Mouse (Mus musculus) retina, postnatal 7 days (tissue): Measurements from ENCODE around the gene Bud31.
"Not testable (repeated sequence)": the region's sequence is repeated elsewhere in the genome, so short reads cannot be mapped to it uniquely, and the experiment has no call there.

ENCODE experiments used
- DNase-seq: peaks from one replicate; pipeline ENCODE4 v3.0.0-alpha.2; 2012; ENCODE audit warnings: low read depth, low spot score

Bud31 gene

DNA sequence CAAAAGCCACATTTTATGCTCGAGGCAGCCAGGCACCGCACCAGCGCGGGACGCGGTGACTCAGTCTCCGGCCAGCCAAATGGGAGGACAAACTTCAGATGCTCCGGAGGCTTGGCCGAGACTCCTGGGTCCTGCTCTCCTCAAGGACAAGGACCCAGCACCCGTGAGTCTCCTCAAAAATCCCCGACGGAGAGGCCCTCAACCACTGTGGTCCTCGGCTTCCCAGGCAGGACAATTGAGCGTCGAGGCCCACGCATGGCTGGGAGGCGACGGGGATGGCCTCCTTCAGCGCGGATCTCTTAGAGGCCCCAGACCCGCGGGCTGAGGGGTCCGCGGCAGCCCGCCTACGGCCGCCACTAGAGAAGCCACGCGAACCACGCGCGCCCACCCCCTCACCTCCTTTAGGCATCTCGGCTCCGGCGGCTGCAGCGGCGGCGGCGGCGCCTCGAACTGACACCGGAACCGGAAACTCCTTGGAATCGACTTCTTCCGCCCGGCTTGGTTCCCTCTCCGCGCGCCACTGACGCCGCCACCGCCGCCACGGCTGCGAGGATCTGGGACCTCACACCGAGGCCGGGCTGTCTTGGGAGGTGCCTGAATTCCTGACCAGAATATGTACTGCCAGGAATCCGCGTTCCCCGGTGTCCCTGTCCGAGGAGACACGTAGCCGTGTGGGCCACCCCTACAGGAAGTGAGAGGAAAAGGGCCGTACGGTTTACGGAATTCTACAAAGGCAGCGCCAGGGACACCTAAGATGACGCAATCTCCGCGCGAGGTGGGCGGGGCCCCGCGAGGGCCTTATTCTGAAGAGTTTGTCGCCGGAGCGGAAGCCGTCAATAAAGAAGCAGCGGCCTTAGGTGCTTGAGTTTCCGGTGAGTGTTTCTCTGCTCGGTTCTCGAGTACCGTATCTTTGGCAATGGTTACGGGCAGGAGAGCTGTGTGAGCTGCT, at the start of gene Bud31, which contains the start of gene Pdap1:
Gene Bud31, plus strand, starts transcription at position 792 of the 949 bp plus-strand sequence.
Gene Pdap1, minus strand, starts transcription at position 668 of the 949 bp plus-strand sequence.
- DNase-seq: peak; percentile 93

GRCm38 (mm10) chr5:145096195-145096594, 44.0 kb upstream of the Bud31 start:
- no peak for DNase-seq

DNA sequence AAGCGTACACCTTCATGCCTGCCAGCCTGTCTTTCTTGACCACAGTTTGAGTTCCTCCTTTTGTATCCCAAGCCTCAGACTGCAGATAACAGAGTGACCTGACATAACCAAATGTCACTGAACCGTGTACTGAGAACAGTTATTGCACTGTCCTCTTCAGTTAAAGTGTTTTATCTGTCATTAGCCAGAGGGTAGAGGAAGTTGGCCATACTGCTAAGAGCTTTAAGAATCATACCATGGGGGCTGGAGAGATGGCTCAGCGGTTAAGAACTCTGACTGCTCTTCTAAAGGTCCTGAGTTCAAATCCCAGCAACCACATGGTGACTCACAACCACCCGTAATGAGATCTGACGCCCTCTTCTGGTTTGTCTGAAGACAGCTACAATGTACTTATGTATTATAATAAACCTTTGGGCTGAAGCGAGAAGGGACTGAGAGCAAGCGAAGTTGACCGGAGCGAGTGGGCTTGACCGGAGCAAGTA, 41.8 kb upstream of the Bud31 start:
- no peak for DNase-seq

- DNase-seq: no peak
These were observed 39.2 kb upstream of the Bud31 start for GRCm38 (mm10) chr5:145100960-145101359.

DNA sequence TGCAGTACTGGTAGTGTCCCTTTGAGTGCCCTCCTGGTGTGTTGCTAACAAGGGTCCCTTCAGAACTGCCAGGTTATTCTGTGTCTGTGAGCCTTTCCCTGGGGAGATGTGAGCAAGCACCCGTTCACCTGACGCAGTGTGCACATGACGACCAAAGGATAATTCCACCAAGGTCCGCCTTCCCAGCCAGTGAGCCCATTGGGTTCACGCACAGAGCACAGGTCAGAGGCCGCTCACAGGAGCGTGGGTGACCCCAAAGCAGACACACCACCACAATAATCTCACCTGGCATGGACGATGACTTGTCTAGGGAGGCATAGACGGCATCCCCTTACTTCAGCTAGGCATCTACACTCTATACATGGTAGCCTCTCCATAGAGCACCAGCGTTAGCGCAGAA, 38.7 kb upstream of the Bud31 start:
- DNase-seq: not testable (repeated sequence)

DNA sequence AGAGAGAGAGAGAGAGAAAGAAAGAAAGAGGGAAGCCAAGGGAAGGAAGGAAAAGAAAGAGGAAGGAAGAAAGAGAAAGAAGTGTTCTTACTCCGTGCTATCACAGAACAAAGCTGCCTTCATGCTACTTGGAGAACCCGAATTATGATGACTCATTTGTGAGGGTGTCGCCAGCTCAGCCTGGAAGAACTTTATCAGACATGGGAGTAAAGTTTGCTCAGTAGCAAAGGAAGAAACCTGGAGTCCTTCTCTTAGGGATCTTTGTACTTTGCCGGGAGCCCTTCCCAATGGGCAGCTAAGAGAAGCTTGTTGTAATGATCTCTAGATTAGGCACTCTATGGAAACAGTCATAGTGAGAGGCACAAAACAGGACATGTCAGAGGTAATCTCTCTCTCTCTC, 37.5 kb upstream of the Bud31 start:
- no peak for DNase-seq

DNA sequence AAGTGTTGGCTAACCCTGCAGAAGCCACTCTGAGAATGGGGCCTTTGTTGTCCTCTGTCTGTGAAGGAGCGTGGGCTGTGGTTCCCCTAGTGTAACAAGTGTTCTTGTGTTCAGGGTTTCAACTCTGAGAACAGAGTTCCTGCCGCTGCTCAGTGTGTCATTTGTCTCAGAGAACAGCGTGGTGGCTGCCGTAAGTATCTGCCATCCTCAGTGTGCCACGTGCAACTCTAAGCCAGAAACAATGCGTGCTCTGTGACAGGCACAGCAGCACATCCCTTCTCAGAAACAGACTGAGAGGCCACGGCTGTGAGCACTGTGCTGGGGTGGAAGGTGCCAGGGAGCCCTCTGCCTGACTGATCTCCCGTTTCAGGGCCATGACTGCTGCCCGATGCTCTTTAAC, 35.8 kb upstream of the Bud31 start:
- DNase-seq: no peak

GRCm38 (mm10) chr5:145105694-145106275, 34.4 kb upstream of the Bud31 start:
- DNase-seq: no peak

GRCm38 (mm10) chr5:145110401-145110800, 29.8 kb upstream of the Bud31 start:
- no peak for DNase-seq

- DNase-seq: no peak
These were observed 27.6 kb upstream of the Bud31 start for GRCm38 (mm10) chr5:145112566-145112965.

DNA sequence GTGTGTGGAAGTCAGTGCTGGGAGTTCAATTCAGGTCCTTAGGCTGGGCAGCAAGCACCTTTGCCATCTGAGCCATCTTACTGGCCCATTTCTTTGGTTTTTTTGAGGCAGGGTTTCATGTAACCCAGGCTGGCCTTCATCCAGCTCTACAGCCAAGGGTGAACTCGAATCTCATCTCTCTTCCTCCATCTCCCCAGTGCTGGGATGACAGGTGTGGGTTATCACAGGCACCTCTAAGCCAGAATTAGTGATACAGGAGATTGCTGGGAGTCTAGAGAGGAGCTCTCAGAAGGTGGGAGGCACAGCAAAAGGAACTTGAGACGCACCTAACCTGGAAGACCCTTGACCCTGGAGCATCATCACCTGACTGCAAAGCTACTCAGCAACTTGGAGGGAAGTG, 26.7 kb upstream of the Bud31 start:
- DNase-seq: no peak

- peak; percentile 31 for DNase-seq
These were observed 26.0 kb upstream of the Bud31 start, which contains the start of gene Arpc1b for GRCm38 (mm10) chr5:145114071-145114605. Gene Arpc1b (plus strand): TSS chr5:145114215.

- DNase-seq: no peak
These were observed 25.3 kb upstream of the Bud31 start for GRCm38 (mm10) chr5:145114606-145115473.

DNA sequence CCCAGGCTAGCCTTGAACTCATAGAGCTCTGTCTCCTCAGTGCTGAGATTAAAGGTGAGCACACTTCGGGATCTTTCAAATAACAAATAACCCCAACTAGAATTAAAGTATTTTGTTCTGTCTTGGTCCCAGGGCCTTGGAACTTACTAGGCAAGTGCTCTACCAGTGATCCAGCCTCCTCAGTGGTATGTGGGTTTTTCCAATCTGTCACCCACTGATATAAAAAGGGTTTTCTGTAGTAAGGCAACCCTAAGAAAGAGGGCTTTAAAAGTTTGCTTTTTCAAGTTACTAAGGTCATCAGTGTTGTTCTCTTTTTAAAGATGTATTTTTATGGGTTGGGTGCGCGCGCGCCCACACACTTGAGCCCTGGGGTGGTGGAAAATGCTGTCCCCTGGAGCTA, 24.4 kb upstream of the Bud31 start:
- DNase-seq: no peak

DNA sequence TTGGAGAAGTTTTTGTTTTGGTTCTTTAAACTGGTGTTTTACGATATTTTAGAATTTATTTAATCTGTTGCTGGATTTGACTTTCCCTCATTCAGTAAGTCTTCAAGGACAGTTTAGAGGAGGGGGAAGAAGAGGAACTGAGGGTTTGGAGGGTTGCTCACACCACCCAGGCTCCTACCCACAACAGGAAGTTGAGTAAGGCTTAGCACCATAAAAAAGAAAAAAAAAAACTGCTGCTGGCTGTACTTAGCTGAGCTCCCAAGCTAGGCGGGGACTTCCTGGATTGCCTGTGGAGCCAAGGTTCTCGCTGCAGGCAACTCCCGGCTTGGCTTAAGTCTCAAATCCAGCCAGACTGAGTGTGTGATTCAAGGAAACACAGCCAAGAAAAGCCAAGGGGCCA, 23.8 kb upstream of the Bud31 start:
- no peak for DNase-seq

DNA sequence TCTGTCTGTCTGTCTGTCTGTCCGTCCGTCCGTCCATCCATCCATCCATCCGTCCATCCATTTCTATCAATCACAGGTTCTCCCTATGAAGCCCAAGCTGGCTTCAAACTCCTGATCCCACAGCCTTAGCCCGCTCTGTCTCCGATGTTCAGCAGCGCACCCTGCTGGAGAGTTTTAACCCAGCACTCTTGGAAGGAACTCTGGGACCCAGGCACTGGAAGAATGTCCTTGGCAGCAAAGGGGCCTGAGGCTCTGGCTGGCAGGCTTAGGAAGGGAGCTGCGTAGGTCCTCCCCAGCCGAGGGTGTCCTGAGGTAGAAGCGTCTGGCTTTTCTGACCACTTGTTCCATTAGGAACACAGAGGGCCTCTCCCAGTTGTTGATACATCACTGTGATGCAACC, 23.2 kb upstream of the Bud31 start:
- no peak for DNase-seq

GRCm38 (mm10) chr5:145118005-145118404, 22.2 kb upstream of the Bud31 start:
- no peak for DNase-seq

GRCm38 (mm10) chr5:145118461-145118860, 21.7 kb upstream of the Bud31 start:
- DNase-seq: no peak

DNA sequence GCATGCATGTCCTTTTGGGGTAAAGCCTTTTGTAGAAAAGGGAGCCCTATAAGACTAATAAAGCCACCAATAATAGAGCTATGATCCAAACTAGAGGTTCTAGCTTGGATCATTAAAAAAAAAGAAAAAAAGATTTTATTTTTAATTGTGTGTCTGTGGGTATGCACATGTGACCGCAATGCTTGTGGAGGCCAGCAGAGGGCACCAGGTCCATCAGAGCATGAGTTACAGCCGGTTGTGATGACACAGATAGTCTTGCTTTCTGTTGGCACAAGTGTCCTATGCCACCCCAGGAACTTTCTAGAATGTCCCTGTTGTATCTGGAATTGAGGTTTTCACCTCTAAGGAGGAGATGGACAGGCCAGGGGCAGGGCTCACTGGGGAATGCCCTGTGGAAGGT, 20.8 kb upstream of the Bud31 start:
- DNase-seq: no peak

GRCm38 (mm10) chr5:145120921-145121320, 19.2 kb upstream of the Bud31 start:
- no peak for DNase-seq

- DNase-seq: no peak
These were observed 16.8 kb upstream of the Bud31 start for GRCm38 (mm10) chr5:145123396-145123795.
